Mouse (Mus musculus) C3H10T1/2 (cell line): ENCODE results near the gene Zfp825. TPM values are rescaled to one million over a fixed set of nuclear protein-coding genes. Genes with fewer than 3 reads are reported as not detected.

Source experiments
- polyA plus RNA-seq, 2 experiments: library from polyadenylated mRNA; unstranded; fragments of >200 nt; fragmentation: generic; extraction: Trizol; gene quantifications; one replicate each; pipeline ENCODE4 v1.2.1; 2012; ENCODE audit warnings: missing spikeins in 2 of 2

Zfp825 gene
- polyA plus RNA-seq: 1 to 10 TPM in 1 of 2 experiments, under 1 TPM in 1; 0.28 to 3.1 TPM

GRCm38 (mm10) chr13:74493911-74494679 lies at the start of gene Zfp825:
Gene Zfp825 (minus strand): TSS chr13:74493992.

Other genes with a start within 250 kb of the Zfp825 start
- under 1 TPM; 0.05 to 0.12 TPM for gene Ahrr, start 201.7 kb downstream of the Zfp825 start, polyA plus RNA-seq
- gene Pdcd6, start 176.4 kb downstream of the Zfp825 start, polyA plus RNA-seq: 100 to 1,000 TPM in 1 of 2 experiments, 10 to 100 TPM in 1; 53.4 to 135 TPM
- gene Sdha, start 143.7 kb downstream of the Zfp825 start, polyA plus RNA-seq: 100 to 1,000 TPM in 1 of 2 experiments, 10 to 100 TPM in 1; 18.0 to 134 TPM
- gene Ccdc127, start 143.7 kb downstream of the Zfp825 start, polyA plus RNA-seq: 10 to 100 TPM in 1 of 2 experiments, 1 to 10 TPM in 1; 4.6 to 18.4 TPM
- not detected for gene Lrrc14b, start 130.0 kb downstream of the Zfp825 start, polyA plus RNA-seq
- gene Zfp72, start 103.2 kb downstream of the Zfp825 start, polyA plus RNA-seq: under 1 TPM; 0.01 to 0.27 TPM
- 100 to 1,000 TPM; 160 to 526 TPM for gene Ftl1-ps1, start 94.3 kb downstream of the Zfp825 start, polyA plus RNA-seq
- 1 to 10 TPM in 1 of 2 experiments, under 1 TPM in 1; 0.30 to 4.1 TPM for gene Erap1, start 145.6 kb upstream of the Zfp825 start, polyA plus RNA-seq